Mouse (Mus musculus): Measurements from ENCODE around the gene Hepacam2. TPM values are rescaled to one million over a fixed set of nuclear protein-coding genes. Genes with fewer than 3 reads are reported as not detected.

Gene Hepacam2
- polyA plus RNA-seq, 1 experiment from 2014 or later = 0.11 TPM

Other genes starting within 250 kb of the Hepacam2 start
- 1.1 and 1.3 TPM in 2 replicates for gene Samd9l, start 98.7 kb downstream of the Hepacam2 start, polyA plus RNA-seq (2015; fragmentation: Nextera tagmentation; extraction: Ambion mirVana)
- 34.6 and 35.7 TPM in 2 replicates for gene Vps50, start 84 bp upstream of the Hepacam2 start, polyA plus RNA-seq (2015; fragmentation: Nextera tagmentation; extraction: Ambion mirVana)

All from embryonic facial prominence, embryonic 13.5 days (tissue).